Mouse (Mus musculus) heart, postnatal 0 days (tissue): ENCODE data around the gene 0610012G03Rik. TPM values are rescaled to one million over a fixed set of nuclear protein-coding genes. Genes with fewer than 3 reads are reported as not detected.

Source experiments
- ATAC-seq: fragments of 200-750 bp; cut with Nextera tagmentation; 2 replicates; pipeline ENCODE4 v1.8.0; 2017; ENCODE audit warnings: low read depth, moderate number of reproducible peaks, moderate library complexity; ENCODE audit not compliant: insufficient read depth
- DNase-seq: peaks from one replicate; pipeline ENCODE4 v3.0.0-alpha.2; 2016; ENCODE audit warnings: low spot score
- H3K27ac ChIP-seq: fragments of 300-500 bp; sonication (generic); 2 replicates; pipeline ENCODE4 v1.5.1; 2014; ENCODE audit warnings: low read depth, mild to moderate bottlenecking
- H3K27me3 ChIP-seq: fragments of 300-500 bp; sonication (generic); 2 replicates; pipeline ENCODE4 v1.6.1; 2014; ENCODE audit warnings: low read length, mixed read lengths; ENCODE audit not compliant: control insufficient read depth, insufficient read depth
- H3K36me3 ChIP-seq: fragments of 300-500 bp; sonication (generic); replicated peaks from 2 replicates; pipeline ENCODE4 v1.6.1; 2014; ENCODE audit warnings: low read length, mixed read lengths; ENCODE audit not compliant: control insufficient read depth, insufficient read depth
- H3K4me1 ChIP-seq: fragments of 300-500 bp; sonication (generic); 2 replicates; pipeline ENCODE4 v1.6.1; 2014; ENCODE audit warnings: antibody characterized with exemption; ENCODE audit not compliant: control insufficient read depth, insufficient read depth
- H3K4me2 ChIP-seq: fragments of 300-500 bp; sonication (generic); 2 replicates; pipeline ENCODE4 v1.6.1; 2014; ENCODE audit warnings: low read depth, mild to moderate bottlenecking, low read length, moderate library complexity
- H3K4me3 ChIP-seq: fragments of 300-500 bp; sonication (generic); 2 replicates; pipeline ENCODE4 v1.5.1; 2014; ENCODE audit warnings: low read depth, low read length
- H3K9ac ChIP-seq: fragments of 300-500 bp; sonication (generic); replicated peaks from 2 replicates; pipeline ENCODE4 v1.6.1; 2014; ENCODE audit warnings: low read depth, low read length, mixed read lengths
- H3K9me3 ChIP-seq: fragments of 300-500 bp; sonication (generic); replicated peaks from 2 replicates; pipeline ENCODE4 v1.6.1; 2016; ENCODE audit warnings: low read length; ENCODE audit not compliant: control insufficient read depth
- CTCF ChIP-seq: IDR thresholded peaks from 2 replicates; pipeline ENCODE4 v1.5.1; 2016; ENCODE audit warnings: antibody characterized with exemption, control low read depth, low read depth
- EP300 ChIP-seq: IDR thresholded peaks from 2 replicates; pipeline ENCODE4 v1.6.1; 2016; ENCODE audit warnings: antibody characterized with exemption, low read depth
- WGBS: fragments of 180-500 bp; shearing (Covaris S2); extraction: QIAGEN DNeasy Blood & Tissue Kit; methylation state at CpG from one replicate; pipeline ENCODE4 v1.1.7; 2014; 5-methylcytosine and 5-hydroxymethylcytosine counted together
- polyA plus RNA-seq: library from polyadenylated mRNA; unstranded; fragments of >200 nt; fragmentation: Nextera tagmentation; extraction: Ambion mirVana; gene quantifications from 2 replicates; pipeline ENCODE4 v1.2.1, GENCODE M21; 2015
- total RNA-seq: library from RNA; depleted of rRNA; stranded (reverse); fragments of >200 nt; gene quantifications from 2 replicates; pipeline ENCODE4 v1.2.3, GENCODE M21; 2014; ENCODE audit warnings: low replicate concordance

0610012G03Rik gene
- total and polyA plus RNA-seq, 2 experiments from 2014 or later, result 171 to 175 TPM

DNA sequence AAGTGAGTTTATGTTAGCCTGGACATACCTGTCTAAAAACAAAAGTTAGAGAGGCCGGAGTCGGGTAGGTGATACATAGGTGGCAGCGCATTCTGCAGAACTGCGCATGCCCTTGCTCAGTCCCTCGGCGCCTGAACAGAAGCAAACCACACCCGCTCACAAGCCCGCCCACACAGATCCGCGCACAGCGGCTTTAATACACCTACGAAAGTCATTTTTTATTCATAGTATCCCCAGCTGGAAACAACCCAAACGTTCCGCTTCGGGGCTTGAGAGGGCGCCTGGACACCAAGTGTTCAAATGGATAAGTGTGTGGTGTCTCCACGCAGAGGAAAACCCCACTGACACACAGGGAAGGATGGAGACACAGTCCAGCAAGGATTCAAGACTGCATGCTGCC, 17.0 kb downstream of the 0610012G03Rik start:
- WGBS, result 56% methylated on average over 17 of the region's 17 CpGs
- no peak overlapping the region for H3K9ac ChIP-seq
- no peak overlapping the region for H3K4me3 ChIP-seq
- peaks cover 18% of the 10 kb centered on the region for H3K4me1 ChIP-seq
- H3K27ac ChIP-seq, result no peak overlapping the region
- H3K27me3 ChIP-seq, result peaks cover 19% of the 10 kb centered on the region
- DNase-seq (no peak), ATAC-seq (no peak)
- no peak overlapping the region for H3K4me2 ChIP-seq
- no peak for TF ChIP-seq EP300
- no peak for TF ChIP-seq CTCF
- no peaks in the 10 kb centered on the region for H3K36me3 ChIP-seq
- no peaks in the 10 kb centered on the region for H3K9me3 ChIP-seq

- H3K9me3 ChIP-seq, result no peaks in the 10 kb centered on the region
- no peak overlapping the region for H3K27ac ChIP-seq
- no peak overlapping the region for H3K9ac ChIP-seq
- H3K4me1 ChIP-seq, result peaks cover 7% of the 10 kb centered on the region; the same call in 1 of the 2 replicates
- no peak overlapping the region for H3K4me3 ChIP-seq
- H3K4me2 ChIP-seq, result no peak overlapping the region
- no peaks in the 10 kb centered on the region for H3K36me3 ChIP-seq
- H3K27me3 ChIP-seq, result no peaks in the 10 kb centered on the region
- ATAC-seq (no peak), DNase-seq (no peak)
- TF ChIP-seq CTCF, result no peak
- TF ChIP-seq EP300, result no peak
- WGBS, result 68% methylated on average over 5 of the region's 5 CpGs
Observed at GRCm38 (mm10) chr16:31927412-31927811, 20.9 kb downstream of the 0610012G03Rik start.

- Histone ChIP-seq H3K4me3 (no peak overlapping the region), H3K27ac (no peak overlapping the region), H3K27me3 (no peaks in the 10 kb centered on the region), H3K9ac (no peak overlapping the region), H3K4me1 (peaks cover 7% of the 10 kb centered on the region; the same call in 1 of the 2 replicates), H3K36me3 (no peaks in the 10 kb centered on the region), H3K9me3 (no peaks in the 10 kb centered on the region), H3K4me2 (no peak overlapping the region)
- no peak for DNase-seq
- TF ChIP-seq CTCF (no peak), EP300 (no peak)
- no peak for ATAC-seq
- WGBS, result 85% methylated on average over 13 of the region's 13 CpGs
Observed at GRCm38 (mm10) chr16:31926547-31927182, 21.6 kb downstream of the 0610012G03Rik start.

GRCm38 (mm10) chr16:31926091-31926490, 22.2 kb downstream of the 0610012G03Rik start:
- ATAC-seq, result no peak
- Histone ChIP-seq H3K4me3 (no peak overlapping the region), H3K4me1 (peaks cover 7% of the 10 kb centered on the region; the same call in 1 of the 2 replicates), H3K27me3 (no peaks in the 10 kb centered on the region), H3K4me2 (no peak overlapping the region), H3K9ac (no peak overlapping the region), H3K9me3 (no peaks in the 10 kb centered on the region), H3K36me3 (no peaks in the 10 kb centered on the region), H3K27ac (no peak overlapping the region)
- TF ChIP-seq EP300 (no peak), CTCF (no peak)
- 82% methylated on average over 6 of the region's 6 CpGs for WGBS
- no peak for DNase-seq

GRCm38 (mm10) chr16:31924368-31924767, 23.9 kb downstream of the 0610012G03Rik start:
- ATAC-seq, result no peak
- H3K9me3 ChIP-seq, result no peaks in the 10 kb centered on the region
- peaks cover 7% of the 10 kb centered on the region; the same call in 1 of the 2 replicates for H3K4me1 ChIP-seq
- H3K27ac ChIP-seq, result no peak overlapping the region
- no peak overlapping the region for H3K4me2 ChIP-seq
- H3K27me3 ChIP-seq, result no peaks in the 10 kb centered on the region
- no peak overlapping the region for H3K4me3 ChIP-seq
- WGBS, result 78% methylated on average over 6 of the region's 6 CpGs
- DNase-seq, result no peak
- no peaks in the 10 kb centered on the region for H3K36me3 ChIP-seq
- TF ChIP-seq CTCF (no peak), EP300 (no peak)
- no peak overlapping the region for H3K9ac ChIP-seq
